Mouse (Mus musculus) limb, embryonic 14.5 days (tissue): ENCODE results near the gene Hsd3b6. TPM values are rescaled to one million over a fixed set of nuclear protein-coding genes. Genes with fewer than 3 reads are reported as not detected.

Experiments
- ATAC-seq: fragments of 200-750 bp; cut with Nextera tagmentation; 2 replicates; pipeline ENCODE4 v1.8.0; 2017; ENCODE audit warnings: low read depth, moderate number of reproducible peaks, moderate TSS enrichment; ENCODE audit not compliant: low FRiP score
- DNase-seq: peaks from one replicate; pipeline ENCODE4 v3.0.0-alpha.2; 2015; ENCODE audit warnings: low spot score
- H3K27ac ChIP-seq: fragments of 300-500 bp; sonication (generic); replicated peaks from 2 replicates; pipeline ENCODE4 v1.5.1; 2014; ENCODE audit warnings: low read depth, mild to moderate bottlenecking, low read length, moderate library complexity, mixed read lengths
- H3K27me3 ChIP-seq: fragments of 300-500 bp; sonication (generic); 2 replicates; pipeline ENCODE4 v1.6.1; 2014; ENCODE audit warnings: low read length, mixed read lengths; ENCODE audit not compliant: control insufficient read depth, insufficient read depth
- H3K36me3 ChIP-seq: fragments of 300-500 bp; sonication (generic); 2 replicates; pipeline ENCODE4 v1.6.1; 2014; ENCODE audit warnings: mild to moderate bottlenecking, low read length, moderate library complexity, mixed read lengths; ENCODE audit not compliant: control insufficient read depth, insufficient read depth
- H3K4me1 ChIP-seq: fragments of 300-500 bp; sonication (generic); 2 replicates; pipeline ENCODE4 v1.6.1; 2014; ENCODE audit warnings: antibody characterized with exemption, low read length, mixed read lengths; ENCODE audit not compliant: control insufficient read depth, insufficient read depth
- H3K4me2 ChIP-seq: fragments of 300-500 bp; sonication (generic); replicated peaks from 2 replicates; pipeline ENCODE4 v1.6.1; 2014; ENCODE audit warnings: low read depth, mild to moderate bottlenecking, low read length, moderate library complexity; ENCODE audit not compliant: severe bottlenecking
- H3K4me3 ChIP-seq: fragments of 300-500 bp; sonication (generic); replicated peaks from 2 replicates; pipeline ENCODE4 v1.5.1; 2014; ENCODE audit warnings: low read length
- H3K9ac ChIP-seq: fragments of 300-500 bp; sonication (generic); 2 replicates; pipeline ENCODE4 v1.6.1; 2014; ENCODE audit warnings: mild to moderate bottlenecking, low read depth, low read length, moderate library complexity; ENCODE audit not compliant: severe bottlenecking
- H3K9me3 ChIP-seq: fragments of 300-500 bp; sonication (generic); 2 replicates; pipeline ENCODE4 v1.6.1; 2016; ENCODE audit warnings: low read length; ENCODE audit not compliant: control insufficient read depth
- POLR2A ChIP-seq: fragments of 200-500 bp; IDR thresholded peaks from 2 replicates; pipeline ENCODE4 v1.8.0; 2012; ENCODE audit warnings: inconsistent platforms, mild to moderate bottlenecking, moderate library complexity, borderline replicate concordance; ENCODE audit not compliant: insufficient read depth, insufficient read length; ENCODE audit errors: extremely low read depth
- WGBS: fragments of 180-500 bp; shearing (Covaris S2); extraction: QIAGEN DNeasy Blood & Tissue Kit; methylation state at CpG from one replicate; pipeline ENCODE4 v1.1.7; 2014; 5-methylcytosine and 5-hydroxymethylcytosine counted together
- polyA plus RNA-seq, 2 experiments: library from polyadenylated mRNA; depleted of rRNA in 1 of 2; stranded (reverse) in 1 of 2; unstranded in 1 of 2; fragments of >200 nt; fragmentation: Nextera tagmentation in 1 of 2; extraction: Ambion mirVana in 1 of 2; gene quantifications; 2 replicates each; pipeline versions ENCODE4 v1.2.1 to v1.2.3; 2012 to 2014

Hsd3b6 gene
- polyA plus RNA-seq, 2 experiments: 0.91 to 2.0 TPM

GRCm38 (mm10) chr3:98855160-98855559 lies 40.9 kb upstream of the Hsd3b6 start:
- no peaks in the 10 kb centered on the region for H3K4me1 ChIP-seq
- no peak for TF ChIP-seq POLR2A
- ATAC-seq: no peak
- no peaks in the 10 kb centered on the region for H3K36me3 ChIP-seq
- no peaks in the 10 kb centered on the region for H3K9me3 ChIP-seq
- WGBS: 76% methylated on average over 3 of the region's 3 CpGs
- H3K27ac ChIP-seq: no peak overlapping the region
- no peak for DNase-seq
- H3K9ac ChIP-seq: no peak overlapping the region
- no peaks in the 10 kb centered on the region for H3K27me3 ChIP-seq
- H3K4me3 ChIP-seq: no peak overlapping the region
- H3K4me2 ChIP-seq: no peak overlapping the region

DNA sequence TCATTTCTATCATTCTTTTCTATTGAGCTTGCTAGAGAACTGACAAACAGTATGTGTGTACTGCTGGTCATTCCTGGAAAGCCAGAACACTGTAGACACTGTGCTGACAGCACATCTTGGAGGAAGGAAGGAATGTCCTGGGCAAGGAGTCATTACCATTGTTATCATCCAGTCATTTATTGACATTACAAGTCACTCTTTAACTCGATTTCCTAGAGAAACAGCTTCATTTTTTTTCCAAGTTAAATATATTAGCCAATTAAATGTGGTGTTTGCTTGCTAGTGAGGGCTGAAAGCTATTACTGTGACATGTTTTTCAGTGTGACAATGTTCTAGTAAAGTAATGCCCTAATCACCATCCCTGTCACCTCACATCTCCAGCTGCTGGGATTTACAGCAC lies 39.4 kb upstream of the Hsd3b6 start:
- Histone ChIP-seq H3K9ac (no peak overlapping the region), H3K27me3 (no peaks in the 10 kb centered on the region), H3K27ac (no peak overlapping the region), H3K9me3 (no peaks in the 10 kb centered on the region), H3K4me2 (no peak overlapping the region), H3K4me3 (no peak overlapping the region), H3K4me1 (no peaks in the 10 kb centered on the region), H3K36me3 (no peaks in the 10 kb centered on the region)
- WGBS: 30% methylated on average over 1 of the region's 1 CpGs
- TF ChIP-seq POLR2A: no peak
- no peak for ATAC-seq
- no peak for DNase-seq

DNA sequence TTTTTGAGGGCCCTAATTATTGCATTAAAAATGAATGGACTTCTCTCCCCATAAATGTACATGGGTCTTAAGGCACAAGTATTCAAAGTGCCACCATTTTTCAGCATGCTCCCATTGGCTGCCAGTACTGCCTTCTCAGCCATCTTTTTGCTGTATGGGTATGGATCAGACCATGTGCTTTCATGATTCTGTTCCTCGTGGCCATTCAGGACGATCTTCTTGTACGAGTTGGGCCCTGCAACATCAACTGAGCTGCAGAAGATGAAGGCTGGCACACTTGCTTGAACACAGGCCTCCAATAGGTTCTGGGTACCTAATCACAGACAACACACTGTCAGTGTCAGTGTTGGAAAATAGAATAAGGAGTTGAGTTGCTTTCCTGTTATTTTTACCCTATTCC lies 38.8 kb upstream of the Hsd3b6 start:
- DNase-seq (no peak), ATAC-seq (no peak)
- Histone ChIP-seq H3K4me2 (no peak overlapping the region), H3K4me3 (no peak overlapping the region), H3K4me1 (no peaks in the 10 kb centered on the region), H3K27me3 (no peaks in the 10 kb centered on the region), H3K27ac (no peak overlapping the region), H3K9me3 (no peaks in the 10 kb centered on the region), H3K9ac (no peak overlapping the region), H3K36me3 (no peaks in the 10 kb centered on the region)
- no peak for TF ChIP-seq POLR2A
- 94% methylated on average over 3 of the region's 3 CpGs for WGBS

GRCm38 (mm10) chr3:98852631-98853030 lies 38.4 kb upstream of the Hsd3b6 start:
- H3K9me3 ChIP-seq: no peaks in the 10 kb centered on the region
- H3K27me3 ChIP-seq: no peaks in the 10 kb centered on the region
- WGBS: 87% methylated on average over 6 of the region's 6 CpGs
- TF ChIP-seq POLR2A: no peak
- ATAC-seq (no peak), DNase-seq (no peak)
- no peak overlapping the region for H3K4me3 ChIP-seq
- H3K9ac ChIP-seq: no peak overlapping the region
- no peak overlapping the region for H3K4me2 ChIP-seq
- H3K27ac ChIP-seq: no peak overlapping the region
- no peaks in the 10 kb centered on the region for H3K36me3 ChIP-seq
- no peaks in the 10 kb centered on the region for H3K4me1 ChIP-seq

DNA sequence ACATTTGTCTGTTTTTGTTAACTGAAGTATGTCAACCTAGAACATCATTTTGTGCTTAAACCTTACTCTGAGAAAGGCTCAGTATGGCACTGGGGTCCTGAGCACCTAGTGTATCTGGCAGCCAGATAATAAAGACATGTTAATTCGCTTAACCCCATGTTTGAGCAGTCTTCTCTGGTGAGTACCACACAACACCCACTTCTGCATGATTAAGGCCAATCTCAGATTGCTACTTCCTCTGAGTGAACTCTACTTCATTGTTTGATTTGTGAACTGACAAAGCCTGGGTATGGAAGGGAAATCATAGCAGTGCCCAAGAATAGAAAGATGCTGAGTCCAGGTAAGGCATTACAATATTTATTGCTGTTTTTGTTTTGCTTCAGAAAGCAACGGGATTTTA lies 37.6 kb upstream of the Hsd3b6 start:
- H3K9me3 ChIP-seq: no peaks in the 10 kb centered on the region
- no peak overlapping the region for H3K4me3 ChIP-seq
- H3K4me2 ChIP-seq: no peak overlapping the region
- TF ChIP-seq POLR2A: no peak
- H3K9ac ChIP-seq: no peak overlapping the region
- no peaks in the 10 kb centered on the region for H3K36me3 ChIP-seq
- no peaks in the 10 kb centered on the region for H3K4me1 ChIP-seq
- no peak for ATAC-seq
- no peak for DNase-seq
- no peak overlapping the region for H3K27ac ChIP-seq
- WGBS: 74% methylated on average over 2 of the region's 2 CpGs
- H3K27me3 ChIP-seq: no peaks in the 10 kb centered on the region

DNA sequence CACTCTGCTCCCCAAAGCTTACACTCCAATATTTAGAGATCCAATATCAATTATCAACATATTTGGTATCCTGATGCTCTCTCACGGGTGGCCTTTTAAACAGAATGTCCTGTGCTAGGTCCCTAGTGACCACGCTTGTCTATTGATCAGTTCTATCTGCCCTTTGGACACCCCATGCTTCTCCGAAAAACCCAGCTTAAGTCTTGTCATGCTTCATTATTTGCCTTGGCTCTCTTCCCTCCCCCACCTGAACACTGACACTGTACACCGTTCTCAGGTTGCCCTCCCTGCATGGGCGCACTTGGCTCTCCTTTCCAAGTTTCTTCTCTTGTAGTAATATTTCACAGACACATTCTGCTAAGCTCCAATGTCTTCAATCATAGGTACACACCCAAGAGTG lies 36.0 kb upstream of the Hsd3b6 start:
- H3K4me1 ChIP-seq: no peaks in the 10 kb centered on the region
- H3K36me3 ChIP-seq: no peaks in the 10 kb centered on the region
- H3K4me3 ChIP-seq: no peak overlapping the region
- no peak overlapping the region for H3K9ac ChIP-seq
- DNase-seq (no peak), ATAC-seq (no peak)
- H3K4me2 ChIP-seq: no peak overlapping the region
- 87% methylated on average over 5 of the region's 5 CpGs for WGBS
- no peak for TF ChIP-seq POLR2A
- H3K27ac ChIP-seq: no peak overlapping the region
- no peaks in the 10 kb centered on the region for H3K9me3 ChIP-seq
- H3K27me3 ChIP-seq: no peaks in the 10 kb centered on the region
